Mouse (Mus musculus): ENCODE results near the gene Tbcel. TPM values are rescaled to one million over a fixed set of nuclear protein-coding genes. Genes with fewer than 3 reads are reported as not detected.

The Tbcel gene
- polyA plus RNA-seq, 1 experiment from 2014 or later: 4.7 TPM

DNA sequence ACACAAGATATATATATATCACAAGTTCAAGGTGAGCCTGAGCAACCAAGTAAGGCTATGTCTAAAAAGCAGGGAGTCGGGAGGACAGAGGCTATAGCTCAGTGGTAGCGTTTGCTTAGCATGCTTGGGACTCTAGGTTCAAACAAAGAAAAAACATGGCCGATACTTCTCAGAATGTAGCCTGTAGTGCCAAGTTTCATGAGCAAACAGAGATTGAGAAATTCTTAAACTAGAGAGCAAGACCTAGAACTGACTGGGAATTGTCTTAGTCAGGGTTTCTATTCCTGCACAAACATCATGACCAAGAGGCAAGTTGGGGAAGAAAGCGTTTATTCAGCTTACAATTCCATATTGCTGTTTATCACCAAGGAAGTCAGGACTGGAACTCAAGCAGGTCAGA is 31.4 kb downstream of the Tbcel start:
- H3K9ac ChIP-seq: no peak overlapping the region
- H3K4me2 ChIP-seq: no peak overlapping the region
- H3K4me1 ChIP-seq (replicated peaks): peaks cover 9% of the 10 kb centered on the region
- H3K4me3 ChIP-seq: no peak overlapping the region
- no peaks in the 10 kb centered on the region for H3K27me3 ChIP-seq
- no peaks in the 10 kb centered on the region for H3K36me3 ChIP-seq
- ATAC-seq (ENCODE audit: low FRiP score, low read depth): no peak
- H3K9me3 ChIP-seq: no peaks in the 10 kb centered on the region
- 92% methylated on average over 4 of the region's 4 CpGs for WGBS
- no peak overlapping the region for H3K27ac ChIP-seq (replicated peaks)

DNA sequence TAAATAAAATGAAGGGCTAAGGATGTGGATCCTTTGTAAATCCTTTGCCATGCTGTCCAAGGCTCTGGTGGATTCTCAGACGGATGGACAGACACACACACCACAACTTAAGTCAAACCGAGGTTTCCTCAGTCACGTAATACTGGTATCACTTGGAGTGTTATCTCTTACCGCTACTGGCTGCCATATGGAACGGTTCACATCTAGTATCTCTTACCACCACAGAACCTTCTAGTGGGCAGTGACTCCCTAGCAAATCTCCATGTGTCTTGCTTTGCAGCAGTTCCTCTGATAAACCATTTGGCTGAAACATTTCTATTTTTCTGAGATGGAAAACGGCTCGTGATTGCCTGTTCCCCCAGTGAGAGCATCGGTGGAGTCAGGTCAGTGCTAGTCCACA is 33.4 kb downstream of the Tbcel start:
- H3K27ac ChIP-seq (replicated peaks): no peak overlapping the region
- 90% methylated on average over 8 of the region's 8 CpGs for WGBS
- no peaks in the 10 kb centered on the region for H3K36me3 ChIP-seq
- no peak for ATAC-seq (ENCODE audit: low FRiP score, low read depth)
- no peak overlapping the region for H3K9ac ChIP-seq
- no peak overlapping the region for H3K4me2 ChIP-seq
- peaks cover 21% of the 10 kb centered on the region for H3K4me1 ChIP-seq (replicated peaks)
- H3K27me3 ChIP-seq: no peaks in the 10 kb centered on the region
- H3K9me3 ChIP-seq: no peaks in the 10 kb centered on the region
- no peak overlapping the region for H3K4me3 ChIP-seq

DNA sequence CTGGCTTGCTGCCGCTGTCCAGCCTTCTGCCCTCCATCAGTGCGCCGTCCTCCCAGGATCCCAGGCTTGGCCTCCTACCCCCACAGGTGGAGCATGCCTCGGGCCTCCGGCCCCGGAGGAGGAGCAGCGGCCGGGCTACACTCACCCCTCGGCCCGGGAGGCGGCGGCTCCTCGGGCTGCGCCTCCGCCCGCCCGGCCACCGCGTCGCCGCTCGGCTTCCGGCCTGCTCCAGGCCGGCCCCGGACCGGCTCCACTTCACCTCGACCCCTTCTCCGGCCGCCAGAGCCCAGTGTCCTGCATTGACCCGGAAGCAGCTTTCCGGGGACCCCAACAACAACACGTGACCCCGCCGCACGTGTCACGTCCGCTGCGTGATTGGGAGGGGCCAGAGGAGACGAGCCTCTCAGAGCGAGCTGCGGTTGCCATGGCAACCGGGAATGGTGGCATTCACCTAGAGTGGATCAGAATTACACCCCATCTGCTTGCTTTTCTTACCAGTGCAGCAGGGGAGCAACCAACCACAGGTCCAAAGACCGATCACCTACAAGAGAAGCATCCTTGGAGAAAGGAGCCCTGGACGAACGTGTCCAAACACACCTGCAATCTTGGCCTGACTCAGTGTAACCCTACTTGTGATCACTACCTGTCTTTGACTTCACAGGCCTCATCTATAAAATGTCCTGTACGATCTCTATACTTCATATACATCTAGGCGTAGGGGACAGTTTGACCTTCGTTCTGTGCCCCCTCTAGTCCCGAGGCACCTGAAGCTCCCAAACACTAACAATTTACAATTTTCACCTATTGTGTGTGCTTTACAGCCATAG is 35.5 kb downstream of the Tbcel start:
- H3K4me3 ChIP-seq: peak overlapping the region; percentile 74
- peak overlapping the region; percentile 78 for H3K4me2 ChIP-seq
- H3K36me3 ChIP-seq: no peaks in the 10 kb centered on the region
- WGBS: 6% methylated on average over 45 of the region's 49 CpGs
- no peaks in the 10 kb centered on the region for H3K27me3 ChIP-seq
- H3K9me3 ChIP-seq: no peaks in the 10 kb centered on the region
- H3K9ac ChIP-seq: peak overlapping the region; percentile 74
- peak; percentile 94 for ATAC-seq (ENCODE audit: low FRiP score, low read depth)
- H3K4me1 ChIP-seq (replicated peaks): peaks cover 21% of the 10 kb centered on the region
- H3K27ac ChIP-seq (replicated peaks): peak overlapping the region; percentile 79

DNA sequence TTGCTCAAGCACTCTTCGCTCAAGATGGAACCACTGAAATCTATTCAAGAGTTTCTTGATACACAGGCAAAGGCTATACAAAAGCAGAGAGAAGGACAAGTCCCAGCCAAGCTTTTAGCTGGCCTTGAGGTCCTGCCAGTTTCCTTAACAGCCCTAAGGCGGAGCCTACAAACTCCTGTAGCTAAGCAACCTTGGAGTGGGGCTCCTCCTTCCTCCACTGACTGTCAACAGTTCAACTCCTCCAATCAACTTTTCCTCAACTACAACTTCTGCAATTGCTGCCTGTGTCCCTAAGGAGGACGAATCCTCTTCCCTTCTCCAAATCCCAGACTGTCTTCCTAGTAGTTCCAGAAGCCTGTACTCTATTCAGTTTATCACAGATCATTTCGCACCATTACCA is 36.4 kb downstream of the Tbcel start:
- H3K27ac ChIP-seq (replicated peaks): peak overlapping the region; percentile 75

DNA sequence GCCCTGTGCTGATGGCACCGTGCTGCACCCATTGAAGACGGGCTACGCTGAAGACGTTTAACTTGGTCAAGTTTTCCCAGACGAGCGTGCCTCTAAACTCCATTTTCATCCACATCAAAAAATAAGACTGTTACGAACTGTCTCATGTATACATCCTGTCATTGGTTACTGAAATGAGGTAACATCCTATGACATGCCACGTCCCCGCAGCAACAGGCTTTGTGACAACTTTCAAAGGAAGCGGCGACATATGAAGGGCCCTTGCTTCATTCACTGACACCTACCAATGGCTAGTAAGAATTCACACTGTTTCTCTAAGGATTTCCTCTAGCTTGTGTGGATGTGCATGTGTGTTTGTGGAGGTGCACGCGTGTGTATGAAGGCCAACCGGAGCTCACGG is 38.3 kb downstream of the Tbcel start:
- no peaks in the 10 kb centered on the region for H3K9me3 ChIP-seq
- H3K27ac ChIP-seq (replicated peaks): no peak overlapping the region
- H3K4me2 ChIP-seq: no peak overlapping the region
- H3K36me3 ChIP-seq: no peaks in the 10 kb centered on the region
- H3K4me3 ChIP-seq: no peak overlapping the region
- ATAC-seq (ENCODE audit: low FRiP score, low read depth): no peak
- H3K9ac ChIP-seq: no peak overlapping the region
- WGBS: 96% methylated on average over 15 of the region's 15 CpGs
- H3K4me1 ChIP-seq (replicated peaks): peaks cover 21% of the 10 kb centered on the region
- H3K27me3 ChIP-seq: no peaks in the 10 kb centered on the region

More for the DNA sequence above, 36.4 kb downstream of the Tbcel start:
- no peak for ATAC-seq (ENCODE audit: low FRiP score, low read depth)
- 54% methylated on average over 4 of the region's 4 CpGs for WGBS
- Histone ChIP-seq H3K4me2 (peak overlapping the region; percentile 78), H3K9me3 (no peaks in the 10 kb centered on the region), H3K4me1 (replicated peaks) (peaks cover 21% of the 10 kb centered on the region), H3K27me3 (no peaks in the 10 kb centered on the region), H3K9ac (peak overlapping the region; percentile 74), H3K36me3 (no peaks in the 10 kb centered on the region), H3K4me3 (peak overlapping the region; percentile 74)

DNA sequence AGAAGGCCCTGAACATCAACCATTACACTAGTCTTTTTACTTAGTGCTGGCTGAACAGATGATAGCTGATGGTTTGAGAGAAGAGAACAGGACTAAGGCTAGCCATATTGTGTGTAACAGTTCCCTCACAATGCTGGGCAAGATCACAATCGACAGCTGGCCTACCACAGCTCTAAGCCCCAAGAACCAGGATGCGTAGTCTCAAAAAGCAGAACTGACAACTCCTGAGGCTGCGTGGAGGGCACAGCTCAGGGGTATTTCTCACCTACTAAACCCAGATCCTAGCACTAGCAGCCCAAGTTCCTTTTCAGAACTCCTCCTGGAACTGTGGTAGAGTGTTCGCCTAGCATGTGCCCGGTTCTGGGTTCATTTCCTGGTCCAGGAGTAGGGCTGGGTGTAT is 39.2 kb downstream of the Tbcel start:
- ATAC-seq (ENCODE audit: low FRiP score, low read depth): no peak
- H3K27me3 ChIP-seq: no peaks in the 10 kb centered on the region
- H3K4me2 ChIP-seq: no peak overlapping the region
- H3K9ac ChIP-seq: no peak overlapping the region
- 97% methylated on average over 5 of the region's 5 CpGs for WGBS
- H3K27ac ChIP-seq (replicated peaks): no peak overlapping the region
- no peaks in the 10 kb centered on the region for H3K36me3 ChIP-seq
- no peak overlapping the region for H3K4me3 ChIP-seq
- no peaks in the 10 kb centered on the region for H3K9me3 ChIP-seq
- H3K4me1 ChIP-seq (replicated peaks): peaks cover 24% of the 10 kb centered on the region

DNA sequence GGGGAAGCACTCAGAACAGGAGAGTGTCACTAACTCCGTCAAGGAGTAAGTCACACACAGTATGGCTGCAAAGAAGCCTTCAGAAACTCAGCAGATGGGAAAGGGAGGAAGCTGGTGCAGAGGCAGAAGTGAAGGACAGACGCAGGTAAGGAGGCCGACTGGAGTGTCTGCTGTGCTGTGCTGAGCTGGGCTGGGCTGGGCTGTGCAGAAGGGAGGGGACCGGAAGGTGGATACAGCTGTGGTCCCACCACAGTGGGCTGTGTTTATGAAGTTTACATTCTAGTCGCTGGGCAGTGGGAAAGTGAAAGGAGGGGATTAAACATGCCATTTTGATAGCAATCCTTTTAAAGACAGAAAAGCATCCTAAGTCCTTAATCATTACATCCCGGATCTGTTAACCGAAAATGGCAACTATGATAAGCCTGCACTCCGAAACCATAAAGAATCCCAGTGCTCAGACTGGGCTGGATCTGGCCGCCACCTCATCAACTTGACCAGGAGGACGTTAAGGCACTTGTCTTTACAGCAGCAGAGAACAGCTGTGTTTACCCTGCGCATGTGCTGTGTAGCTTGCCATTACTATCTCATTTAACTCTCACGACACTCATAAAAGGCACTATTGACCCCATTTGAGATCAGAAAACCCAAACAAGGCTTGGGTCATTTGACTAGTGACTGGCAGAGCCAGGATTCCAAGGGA is 40.3 kb downstream of the Tbcel start:
- Histone ChIP-seq H3K4me3 (no peak overlapping the region), H3K27ac (replicated peaks) (no peak overlapping the region), H3K4me1 (replicated peaks) (peaks cover 22% of the 10 kb centered on the region), H3K36me3 (no peaks in the 10 kb centered on the region), H3K9me3 (no peaks in the 10 kb centered on the region), H3K9ac (no peak overlapping the region), H3K4me2 (no peak overlapping the region), H3K27me3 (no peaks in the 10 kb centered on the region)
- 90% methylated on average over 12 of the region's 12 CpGs for WGBS
- no peak for ATAC-seq (ENCODE audit: low FRiP score, low read depth)

DNA sequence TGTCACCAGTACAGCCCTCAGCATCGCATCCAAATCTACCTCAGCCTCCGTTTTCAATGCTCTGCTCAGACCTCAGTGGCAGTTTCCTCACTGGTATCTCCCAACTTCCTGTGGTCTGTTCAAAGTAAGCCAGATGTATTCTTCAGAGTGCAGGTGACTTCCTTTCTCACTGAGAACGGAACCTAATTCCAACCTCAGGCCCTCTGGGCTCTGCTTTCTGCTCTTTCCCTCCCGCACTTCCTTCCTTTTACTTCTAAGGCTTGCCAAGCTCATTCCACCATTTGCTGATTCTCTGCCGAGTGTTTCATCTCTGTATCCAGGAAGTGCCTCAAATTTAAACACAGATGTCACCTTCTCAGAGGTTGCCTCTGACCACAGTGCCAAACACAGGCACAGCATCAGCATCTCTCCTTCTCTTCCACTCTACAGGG is 41.9 kb downstream of the Tbcel start:
- H3K27me3 ChIP-seq: no peaks in the 10 kb centered on the region
- H3K9ac ChIP-seq: no peak overlapping the region
- H3K9me3 ChIP-seq: no peaks in the 10 kb centered on the region
- no peak for ATAC-seq (ENCODE audit: low FRiP score, low read depth)
- peaks cover 12% of the 10 kb centered on the region for H3K4me1 ChIP-seq (replicated peaks)
- H3K27ac ChIP-seq (replicated peaks): no peak overlapping the region
- H3K4me2 ChIP-seq: no peak overlapping the region
- 86% methylated on average over 5 of the region's 5 CpGs for WGBS
- H3K4me3 ChIP-seq: no peak overlapping the region
- no peaks in the 10 kb centered on the region for H3K36me3 ChIP-seq

DNA sequence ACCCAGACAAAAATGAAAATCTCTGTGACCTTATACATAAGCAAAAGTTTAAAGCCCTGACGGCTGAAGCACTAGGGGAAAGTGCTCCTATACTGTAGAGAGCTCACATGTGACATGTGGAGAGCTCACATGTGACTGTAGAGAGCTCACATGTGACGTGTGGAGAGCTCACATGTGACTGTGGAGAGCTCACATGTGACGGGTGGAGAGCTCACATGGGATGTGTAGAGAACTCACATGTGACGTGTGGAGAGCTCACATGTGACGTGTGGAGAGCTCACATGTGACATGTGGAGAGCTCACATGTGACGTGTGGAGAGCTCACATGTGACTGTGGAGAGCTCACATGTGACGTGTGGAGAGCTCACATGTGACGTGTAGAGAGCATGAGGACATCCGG is 43.4 kb downstream of the Tbcel start:
- H3K27me3 ChIP-seq: no peaks in the 10 kb centered on the region
- H3K9ac ChIP-seq: no peak overlapping the region
- no peaks in the 10 kb centered on the region for H3K36me3 ChIP-seq
- H3K4me3 ChIP-seq: no peak overlapping the region
- 94% methylated on average over 9 of the region's 9 CpGs for WGBS
- no peak overlapping the region for H3K27ac ChIP-seq (replicated peaks)
- no peak for ATAC-seq (ENCODE audit: low FRiP score, low read depth)
- peaks cover 4% of the 10 kb centered on the region; the same call in 1 of the 2 replicates for H3K4me1 ChIP-seq (replicated peaks)
- H3K9me3 ChIP-seq: no peaks in the 10 kb centered on the region
- no peak overlapping the region for H3K4me2 ChIP-seq

DNA sequence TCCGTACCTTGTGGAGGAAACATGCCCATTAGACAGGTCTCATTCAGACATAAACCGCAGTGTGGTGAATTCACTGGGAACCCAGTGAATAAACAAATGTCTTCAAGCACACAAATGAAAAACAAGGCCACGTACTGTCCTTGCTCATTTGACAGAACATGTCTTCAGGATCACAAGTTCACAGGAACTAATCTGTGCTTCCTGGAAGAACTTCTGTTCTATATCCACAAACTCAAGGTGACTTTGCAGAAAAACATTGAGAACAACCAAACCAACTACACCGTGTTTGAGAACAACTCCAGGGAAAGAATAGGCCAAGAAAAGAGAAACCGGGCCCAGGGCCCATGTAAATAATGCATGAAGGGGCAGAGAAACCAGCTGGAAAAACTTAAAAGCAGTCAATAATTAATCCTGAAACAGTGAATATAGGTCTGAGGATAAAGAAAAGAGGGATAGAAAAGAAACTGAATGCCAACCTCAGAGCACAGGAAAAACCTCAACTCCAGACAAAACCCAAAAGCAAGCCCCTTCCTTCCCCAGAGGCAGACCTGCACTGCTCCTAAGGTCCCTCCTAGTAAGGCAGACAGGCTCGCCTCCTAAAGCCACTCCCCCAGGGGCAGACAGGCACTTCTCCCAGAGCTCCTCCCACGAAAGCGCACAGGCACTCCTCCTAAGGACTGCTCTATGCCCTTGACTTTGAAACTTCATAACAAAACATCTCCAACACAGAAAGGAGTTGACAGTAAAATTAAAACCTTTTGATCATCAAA is 44.2 kb downstream of the Tbcel start:
- H3K9ac ChIP-seq: no peak overlapping the region
- H3K4me1 ChIP-seq (replicated peaks): peaks cover 4% of the 10 kb centered on the region; the same call in 1 of the 2 replicates
- no peak overlapping the region for H3K4me2 ChIP-seq
- no peaks in the 10 kb centered on the region for H3K9me3 ChIP-seq
- H3K4me3 ChIP-seq: no peak overlapping the region
- ATAC-seq (ENCODE audit: low FRiP score, low read depth): no peak
- H3K27ac ChIP-seq (replicated peaks): peak overlapping the region; percentile 8; the same call in 1 of the 2 replicates
- H3K27me3 ChIP-seq: no peaks in the 10 kb centered on the region
- 51% methylated on average over 8 of the region's 8 CpGs for WGBS
- no peaks in the 10 kb centered on the region for H3K36me3 ChIP-seq

DNA sequence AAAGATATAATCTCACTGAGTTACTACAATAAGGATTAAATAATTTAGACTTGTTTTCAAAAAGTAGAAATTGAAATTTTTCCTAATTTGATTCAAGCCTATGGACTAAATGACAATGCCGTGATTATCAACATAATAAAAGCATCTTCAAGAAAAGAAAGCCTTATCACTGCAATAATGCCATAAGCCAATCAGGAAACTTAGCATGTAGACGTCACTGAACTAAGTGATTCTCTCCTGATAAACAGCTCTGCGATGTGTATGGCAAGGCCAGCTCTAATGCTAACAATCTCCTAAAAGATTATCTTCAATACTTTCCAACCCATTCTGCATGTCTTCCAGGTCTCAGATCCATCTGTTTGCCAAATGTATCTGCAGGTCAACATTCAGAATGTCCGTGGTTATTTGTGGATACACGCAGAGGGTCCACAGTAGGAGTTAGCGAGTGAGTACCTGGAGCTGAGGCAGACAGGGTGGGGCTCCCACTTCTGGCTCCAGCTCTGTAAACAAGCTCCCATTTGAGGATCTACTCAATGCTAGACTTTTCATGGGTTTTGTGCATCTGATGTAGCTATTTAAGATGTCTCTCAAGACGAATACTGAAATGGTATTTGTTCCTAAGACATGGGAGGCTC is 44.9 kb downstream of the Tbcel start:
- H3K27me3 ChIP-seq: no peaks in the 10 kb centered on the region
- H3K4me2 ChIP-seq: no peak overlapping the region
- no peak overlapping the region for H3K4me3 ChIP-seq
- no peak for ATAC-seq (ENCODE audit: low FRiP score, low read depth)
- no peaks in the 10 kb centered on the region for H3K36me3 ChIP-seq
- 90% methylated on average over 7 of the region's 7 CpGs for WGBS
- peak overlapping the region; percentile 8; the same call in 1 of the 2 replicates for H3K27ac ChIP-seq (replicated peaks)
- no peak overlapping the region for H3K9ac ChIP-seq
- no peaks in the 10 kb centered on the region for H3K9me3 ChIP-seq
- peaks cover 4% of the 10 kb centered on the region; the same call in 1 of the 2 replicates for H3K4me1 ChIP-seq (replicated peaks)

All from hindbrain, embryonic 15.5 days (tissue).